Mouse (Mus musculus): ENCODE measurements around the gene Caprin2.
"Not testable (repeated sequence)": the region's sequence is repeated elsewhere in the genome, so short reads cannot be mapped to it uniquely, and the experiment has no call there.

Caprin2 gene

GRCm38 (mm10) chr6:148895773-148896506 is at the start of gene Caprin2:
Caprin2 (minus strand) TSS chr6:148896237.
- DNase-seq (ENCODE audit: extremely low read depth, low read depth) = peak; percentile 79

- no peak for DNase-seq (ENCODE audit: extremely low read depth, low read depth)
Measured at GRCm38 (mm10) chr6:148944767-148945508, 48.9 kb upstream of the Caprin2 start.

- DNase-seq (ENCODE audit: extremely low read depth, low read depth) = no peak
Measured at GRCm38 (mm10) chr6:148944344-148944766, 48.3 kb upstream of the Caprin2 start.

- no peak for DNase-seq (ENCODE audit: extremely low read depth, low read depth)
Measured at GRCm38 (mm10) chr6:148943695-148944094, 47.7 kb upstream of the Caprin2 start.

GRCm38 (mm10) chr6:148942406-148942805 is 46.4 kb upstream of the Caprin2 start:
- DNase-seq (ENCODE audit: extremely low read depth, low read depth) = no peak

GRCm38 (mm10) chr6:148941880-148942279 is 45.8 kb upstream of the Caprin2 start:
- no peak for DNase-seq (ENCODE audit: extremely low read depth, low read depth)

- peak; percentile 28 for DNase-seq (ENCODE audit: extremely low read depth, low read depth)
Measured at GRCm38 (mm10) chr6:148940383-148940782, 44.3 kb upstream of the Caprin2 start.

- no peak for DNase-seq (ENCODE audit: extremely low read depth, low read depth)
Measured at GRCm38 (mm10) chr6:148937693-148938092, 41.7 kb upstream of the Caprin2 start.

- DNase-seq (ENCODE audit: extremely low read depth, low read depth) = no peak
Measured at GRCm38 (mm10) chr6:148934961-148935590, 39.0 kb upstream of the Caprin2 start.

GRCm38 (mm10) chr6:148931281-148931680 is 35.2 kb upstream of the Caprin2 start:
- peak; percentile 31 for DNase-seq (ENCODE audit: extremely low read depth, low read depth)

GRCm38 (mm10) chr6:148918841-148919398 is 22.9 kb upstream of the Caprin2 start:
- DNase-seq (ENCODE audit: extremely low read depth, low read depth) = no peak

GRCm38 (mm10) chr6:148917672-148918071 is 21.6 kb upstream of the Caprin2 start:
- no peak for DNase-seq (ENCODE audit: extremely low read depth, low read depth)

GRCm38 (mm10) chr6:148916817-148917216 is 20.8 kb upstream of the Caprin2 start:
- no peak for DNase-seq (ENCODE audit: extremely low read depth, low read depth)

GRCm38 (mm10) chr6:148913938-148914337 is 17.9 kb upstream of the Caprin2 start:
- DNase-seq (ENCODE audit: extremely low read depth, low read depth) = peak; percentile 82

GRCm38 (mm10) chr6:148911906-148912305 is 15.9 kb upstream of the Caprin2 start:
- DNase-seq (ENCODE audit: extremely low read depth, low read depth) = not testable (repeated sequence)

- DNase-seq (ENCODE audit: extremely low read depth, low read depth) = no peak
Measured at GRCm38 (mm10) chr6:148906958-148907357, 10.9 kb upstream of the Caprin2 start.

- no peak for DNase-seq (ENCODE audit: extremely low read depth, low read depth)
Measured at GRCm38 (mm10) chr6:148902728-148903127, 6.7 kb upstream of the Caprin2 start.

GRCm38 (mm10) chr6:148896507-148896851 is 442 bp upstream of the Caprin2 start:
- DNase-seq (ENCODE audit: extremely low read depth, low read depth) = no peak

- DNase-seq (ENCODE audit: extremely low read depth, low read depth) = peak; percentile 58
Measured at GRCm38 (mm10) chr6:148894888-148895772, 907 bp downstream of the Caprin2 start.

GRCm38 (mm10) chr6:148873911-148874310 is 22.1 kb downstream of the Caprin2 start:
- DNase-seq (ENCODE audit: extremely low read depth, low read depth) = no peak

GRCm38 (mm10) chr6:148845629-148846028 is 50.4 kb downstream of the Caprin2 start:
- no peak for DNase-seq (ENCODE audit: extremely low read depth, low read depth)
